Mouse (Mus musculus): ENCODE measurements at regions not wholly inside any gene's neighbourhood (a gene's known extent, or its start where the extent isn't known, plus 50 kb on each side); places are given as distances from the start of the nearest gene placed in this dataset.
"Not testable (repeated sequence)": the region's sequence is repeated elsewhere in the genome, so short reads cannot be mapped to it uniquely, and the experiment has no call there.

- 86% methylated on average over 7 of the region's 7 CpGs for WGBS
- Histone ChIP-seq H3K27me3 (no peaks in the 10 kb centered on the region), H3K36me3 (replicated peaks) (no peaks in the 10 kb centered on the region), H3K9ac (no peak overlapping the region), H3K4me2 (no peak overlapping the region), H3K27ac (no peak overlapping the region), H3K4me1 (no peaks in the 10 kb centered on the region), H3K9me3 (no peaks in the 10 kb centered on the region), H3K4me3 (replicated peaks) (no peak overlapping the region)
- ATAC-seq (ENCODE audit: low FRiP score) = no peak
These were observed 1229.1 kb upstream of the Arrdc3 start for GRCm38 (mm10) chr13:79654115-79654514.

GRCm38 (mm10) chr13:79654646-79655045 lies 1228.5 kb upstream of the Arrdc3 start:
- H3K9ac ChIP-seq = no peak overlapping the region
- H3K4me3 ChIP-seq (replicated peaks) = no peak overlapping the region
- no peaks in the 10 kb centered on the region for H3K4me1 ChIP-seq
- no peaks in the 10 kb centered on the region for H3K27me3 ChIP-seq
- 86% methylated on average over 4 of the region's 4 CpGs for WGBS
- no peaks in the 10 kb centered on the region for H3K9me3 ChIP-seq
- H3K36me3 ChIP-seq (replicated peaks) = no peaks in the 10 kb centered on the region
- no peak for ATAC-seq (ENCODE audit: low FRiP score)
- no peak overlapping the region for H3K27ac ChIP-seq
- H3K4me2 ChIP-seq = no peak overlapping the region

GRCm38 (mm10) chr13:79668796-79669195 lies 1214.4 kb upstream of the Arrdc3 start:
- not testable (repeated sequence) for H3K27ac ChIP-seq; H3K27me3 ChIP-seq; H3K9me3 ChIP-seq; H3K4me2 ChIP-seq; H3K4me3 ChIP-seq (replicated peaks); ATAC-seq (ENCODE audit: low FRiP score); H3K4me1 ChIP-seq; H3K36me3 ChIP-seq (replicated peaks); H3K9ac ChIP-seq
- WGBS = 86% methylated on average over 4 of the region's 4 CpGs

GRCm38 (mm10) chr13:79673358-79673757 lies 1209.8 kb upstream of the Arrdc3 start:
- ATAC-seq (ENCODE audit: low FRiP score) = peak; percentile 95; the same call in 1 of the 2 replicates
- Histone ChIP-seq H3K27me3 (no peaks in the 10 kb centered on the region; the same call in 1 of the 2 replicates), H3K27ac (no peak overlapping the region), H3K4me1 (no peaks in the 10 kb centered on the region), H3K9me3 (0 out of 2 replicates have a peak, but pooled peaks cover 3% of the 10 kb centered on the region), H3K9ac (no peak overlapping the region), H3K4me2 (no peak overlapping the region), H3K36me3 (replicated peaks) (no peaks in the 10 kb centered on the region), H3K4me3 (replicated peaks) (no peak overlapping the region)
- 24% methylated on average over 2 of the region's 2 CpGs for WGBS

GRCm38 (mm10) chr13:79697847-79698625 lies 1185.1 kb upstream of the Arrdc3 start:
- Histone ChIP-seq H3K27me3 (no peaks in the 10 kb centered on the region), H3K9me3 (no peaks in the 10 kb centered on the region), H3K36me3 (replicated peaks) (no peaks in the 10 kb centered on the region), H3K4me3 (replicated peaks) (no peak overlapping the region), H3K9ac (no peak overlapping the region), H3K4me2 (no peak overlapping the region), H3K4me1 (no peaks in the 10 kb centered on the region; the same call in 1 of the 2 replicates), H3K27ac (no peak overlapping the region; the same call in 1 of the 2 replicates)
- peak; percentile 86 for ATAC-seq (ENCODE audit: low FRiP score)
- WGBS = 30% methylated on average over 4 of the region's 4 CpGs

GRCm38 (mm10) chr13:79699521-79699920 lies 1183.7 kb upstream of the Arrdc3 start:
- no peak overlapping the region for H3K9ac ChIP-seq
- ATAC-seq (ENCODE audit: low FRiP score) = no peak
- no peak overlapping the region for H3K27ac ChIP-seq
- no peak overlapping the region for H3K4me2 ChIP-seq
- H3K4me1 ChIP-seq = no peaks in the 10 kb centered on the region; the same call in 1 of the 2 replicates
- H3K27me3 ChIP-seq = no peaks in the 10 kb centered on the region
- no peak overlapping the region for H3K4me3 ChIP-seq (replicated peaks)
- no peaks in the 10 kb centered on the region for H3K9me3 ChIP-seq
- H3K36me3 ChIP-seq (replicated peaks) = no peaks in the 10 kb centered on the region
